Mouse (Mus musculus) stomach, postnatal 0 days (tissue): ENCODE measurements at regions not wholly inside any gene's neighbourhood (a gene's known extent, or its start where the extent isn't known, plus 50 kb on each side); places are given as distances from the start of the nearest gene placed in this dataset.

Source experiments
- ATAC-seq: fragments of 200-750 bp; cut with Nextera tagmentation; 2 replicates; pipeline ENCODE4 v1.8.0; 2017; ENCODE audit not compliant: low FRiP score, low TSS enrichment
- DNase-seq: peaks from one replicate; pipeline ENCODE4 v3.0.0-alpha.2; 2016; ENCODE audit warnings: low spot score
- H3K27ac ChIP-seq: fragments of 300-500 bp; sonication (generic); replicated peaks from 2 replicates; pipeline ENCODE4 v1.5.1; 2014; ENCODE audit warnings: mild to moderate bottlenecking, control low read depth
- H3K27me3 ChIP-seq: fragments of 300-500 bp; sonication (generic); 2 replicates; pipeline ENCODE4 v1.6.1; 2014; ENCODE audit warnings: low read length; ENCODE audit not compliant: control insufficient read depth, insufficient read depth
- H3K36me3 ChIP-seq: fragments of 300-500 bp; sonication (generic); 2 replicates; pipeline ENCODE4 v1.6.1; 2014; ENCODE audit warnings: low read length, mixed read lengths; ENCODE audit not compliant: control insufficient read depth, insufficient read depth
- H3K4me1 ChIP-seq: fragments of 300-500 bp; sonication (generic); replicated peaks from 2 replicates; pipeline ENCODE4 v1.6.1; 2014; ENCODE audit warnings: antibody characterized with exemption; ENCODE audit not compliant: control insufficient read depth, insufficient read depth
- H3K4me2 ChIP-seq: fragments of 300-500 bp; sonication (generic); replicated peaks from 2 replicates; pipeline ENCODE4 v1.6.1; 2014; ENCODE audit warnings: low read depth, mild to moderate bottlenecking, control low read depth, moderate library complexity
- H3K4me3 ChIP-seq: fragments of 300-500 bp; sonication (generic); 2 replicates; pipeline ENCODE4 v1.5.1; 2014; ENCODE audit warnings: low read depth, low read length, control low read depth
- H3K9ac ChIP-seq: fragments of 300-500 bp; sonication (generic); 2 replicates; pipeline ENCODE4 v1.6.1; 2014; ENCODE audit warnings: mild to moderate bottlenecking, low read length, control low read depth, mixed read lengths
- H3K9me3 ChIP-seq: fragments of 300-500 bp; sonication (generic); 2 replicates; pipeline ENCODE4 v1.6.1; 2016; ENCODE audit warnings: low read length; ENCODE audit not compliant: control insufficient read depth
- CTCF ChIP-seq: IDR thresholded peaks from 2 replicates; pipeline ENCODE4 v1.5.1; 2016; ENCODE audit warnings: antibody characterized with exemption, low read depth, mild to moderate bottlenecking, moderate library complexity
- EP300 ChIP-seq: optimal IDR thresholded peaks from 2 replicates; pipeline ENCODE3; 2016; ENCODE audit warnings: antibody characterized with exemption
- WGBS: fragments of 180-500 bp; shearing (Covaris S2); extraction: QIAGEN DNeasy Blood & Tissue Kit; methylation state at CpG from one replicate; pipeline ENCODE4 v1.1.7; 2014; 5-methylcytosine and 5-hydroxymethylcytosine counted together

DNA sequence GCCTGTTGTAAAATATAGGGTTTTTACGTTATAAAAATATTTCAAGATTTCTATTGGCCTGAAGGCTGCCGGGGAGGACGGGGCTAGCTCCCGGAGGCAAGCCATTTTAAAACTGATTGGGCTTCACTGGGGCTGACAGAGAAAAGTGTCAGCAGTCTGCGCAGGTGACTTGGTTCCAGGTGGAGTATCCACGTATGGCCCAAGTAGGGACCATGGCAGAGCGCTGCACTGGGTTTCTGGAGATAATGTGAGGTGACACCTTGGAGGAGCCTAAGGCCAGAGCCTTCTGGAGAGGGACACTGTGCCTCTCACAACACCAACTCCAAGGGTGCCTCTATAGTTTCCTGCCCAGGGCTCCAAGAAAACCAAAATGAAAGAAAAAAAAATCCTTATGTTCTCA lies 95.9 kb downstream of the Trim42 start:
- ATAC-seq (no peak), DNase-seq (no peak)
- Histone ChIP-seq H3K27ac (no peak overlapping the region), H3K4me3 (no peak overlapping the region), H3K36me3 (no peaks in the 10 kb centered on the region), H3K9me3 (no peaks in the 10 kb centered on the region), H3K4me2 (no peak overlapping the region), H3K27me3 (no peaks in the 10 kb centered on the region), H3K4me1 (no peaks in the 10 kb centered on the region), H3K9ac (no peak overlapping the region)
- WGBS = 88% methylated on average over 7 of the region's 7 CpGs
- TF ChIP-seq CTCF = no peak
- TF ChIP-seq EP300 = no peak

DNA sequence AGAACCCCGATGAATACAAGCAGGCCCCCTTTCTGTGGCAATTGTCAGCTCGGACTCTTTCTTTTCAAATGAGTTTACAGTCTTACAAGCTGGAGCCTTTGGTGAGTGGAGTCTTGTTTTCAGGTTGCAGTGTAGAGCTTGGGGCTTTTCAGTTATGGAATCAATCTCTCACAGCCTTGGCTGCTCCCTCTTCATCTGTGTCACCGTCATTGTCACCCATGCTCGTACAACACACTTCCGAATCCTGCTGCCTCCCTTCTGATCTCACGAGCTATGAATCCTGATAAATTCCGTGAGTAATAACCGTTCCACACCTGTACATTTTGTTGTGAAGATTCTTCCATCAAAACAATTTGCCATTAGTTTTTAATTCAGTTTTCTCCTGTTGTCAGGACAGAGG lies 97.7 kb downstream of the Trim42 start:
- TF ChIP-seq CTCF (no peak), EP300 (no peak)
- Histone ChIP-seq H3K4me3 (no peak overlapping the region), H3K4me2 (no peak overlapping the region), H3K27me3 (no peaks in the 10 kb centered on the region), H3K9me3 (no peaks in the 10 kb centered on the region), H3K27ac (no peak overlapping the region), H3K36me3 (no peaks in the 10 kb centered on the region), H3K9ac (no peak overlapping the region), H3K4me1 (no peaks in the 10 kb centered on the region)
- DNase-seq (no peak), ATAC-seq (no peak)
- 92% methylated on average over 8 of the region's 8 CpGs for WGBS

DNA sequence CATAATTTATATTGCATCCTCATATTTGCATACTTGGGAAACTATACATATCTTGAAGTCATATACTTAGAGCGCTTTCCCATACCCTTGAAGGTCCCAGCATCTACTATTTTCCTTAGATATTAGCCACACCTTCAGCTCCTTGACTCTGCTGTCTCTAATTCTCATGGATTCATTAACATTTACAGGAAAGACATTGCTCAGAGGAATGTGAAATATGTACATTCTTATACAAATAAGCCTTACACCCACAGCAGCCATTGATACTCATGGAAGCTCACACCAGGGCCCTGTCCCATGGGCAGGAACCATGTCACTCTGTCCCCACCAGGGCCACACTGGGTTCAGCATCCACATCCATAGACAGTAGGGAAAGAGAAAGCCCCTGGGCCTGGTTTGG lies 122.1 kb downstream of the Trim42 start:
- no peaks in the 10 kb centered on the region for H3K4me1 ChIP-seq
- no peak overlapping the region for H3K4me3 ChIP-seq
- no peak for ATAC-seq
- TF ChIP-seq EP300 = no peak
- no peaks in the 10 kb centered on the region for H3K36me3 ChIP-seq
- no peak overlapping the region for H3K4me2 ChIP-seq
- no peak for DNase-seq
- 94% methylated on average over 1 of the region's 1 CpGs for WGBS
- H3K27ac ChIP-seq = no peak overlapping the region
- no peak overlapping the region for H3K9ac ChIP-seq
- no peaks in the 10 kb centered on the region for H3K27me3 ChIP-seq
- H3K9me3 ChIP-seq = no peaks in the 10 kb centered on the region

DNA sequence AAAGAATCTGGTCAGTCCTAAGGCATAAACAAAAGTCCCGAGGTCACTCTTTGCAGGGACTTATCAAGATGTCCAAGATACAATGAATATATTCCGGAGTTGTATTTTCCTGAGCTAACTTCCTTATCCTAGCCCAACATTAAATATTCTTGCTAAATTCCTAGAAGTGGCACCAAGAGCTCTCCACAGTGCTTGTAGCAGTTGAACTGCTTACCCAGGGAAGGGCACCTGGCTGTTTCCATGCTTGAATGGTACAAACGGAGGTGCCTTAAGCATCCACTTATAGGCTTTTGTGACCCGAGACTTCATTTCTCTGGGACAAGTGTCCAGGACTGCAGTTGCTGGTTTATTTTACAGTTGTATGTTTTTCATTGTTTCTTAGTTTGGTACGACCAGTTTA lies 115.1 kb upstream of the Slc25a36 start:
- H3K27ac ChIP-seq = no peak overlapping the region
- 80% methylated on average over 5 of the region's 5 CpGs for WGBS
- no peak overlapping the region for H3K4me2 ChIP-seq

DNA sequence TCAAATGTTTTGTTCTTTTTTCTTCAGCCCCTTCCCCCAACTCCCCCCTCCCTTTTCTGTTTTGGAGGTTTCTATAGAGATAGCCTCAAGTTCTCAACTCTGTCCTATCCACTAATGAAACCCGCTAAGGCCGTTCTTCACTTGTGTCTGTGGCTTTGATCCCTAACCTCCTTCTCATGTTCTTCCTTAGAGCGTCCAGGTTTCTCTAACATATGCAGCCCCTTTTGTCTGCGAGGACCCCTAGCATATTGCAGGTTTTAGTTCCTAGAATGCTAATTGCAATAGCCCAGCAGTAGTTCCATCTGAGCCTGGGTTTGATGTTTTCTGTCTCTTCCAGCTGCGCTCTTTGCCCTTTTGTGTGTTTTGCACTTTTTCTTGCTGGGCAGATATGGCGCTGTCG lies 113.6 kb upstream of the Slc25a36 start:
- no peak for DNase-seq
- ATAC-seq = no peak
- Histone ChIP-seq H3K36me3 (no peaks in the 10 kb centered on the region), H3K4me3 (no peak overlapping the region), H3K9ac (no peak overlapping the region), H3K27me3 (no peaks in the 10 kb centered on the region), H3K4me2 (no peak overlapping the region), H3K27ac (no peak overlapping the region), H3K4me1 (no peaks in the 10 kb centered on the region), H3K9me3 (no peaks in the 10 kb centered on the region)
- 47% methylated on average over 7 of the region's 7 CpGs for WGBS
- TF ChIP-seq EP300 (no peak), CTCF (no peak)

More for the DNA sequence above, 115.1 kb upstream of the Slc25a36 start:
- Histone ChIP-seq H3K27me3 (no peaks in the 10 kb centered on the region), H3K9ac (no peak overlapping the region), H3K36me3 (no peaks in the 10 kb centered on the region), H3K9me3 (no peaks in the 10 kb centered on the region), H3K4me3 (no peak overlapping the region), H3K4me1 (no peaks in the 10 kb centered on the region)
- DNase-seq = no peak
- no peak for TF ChIP-seq EP300
- TF ChIP-seq CTCF = no peak
- no peak for ATAC-seq

DNA sequence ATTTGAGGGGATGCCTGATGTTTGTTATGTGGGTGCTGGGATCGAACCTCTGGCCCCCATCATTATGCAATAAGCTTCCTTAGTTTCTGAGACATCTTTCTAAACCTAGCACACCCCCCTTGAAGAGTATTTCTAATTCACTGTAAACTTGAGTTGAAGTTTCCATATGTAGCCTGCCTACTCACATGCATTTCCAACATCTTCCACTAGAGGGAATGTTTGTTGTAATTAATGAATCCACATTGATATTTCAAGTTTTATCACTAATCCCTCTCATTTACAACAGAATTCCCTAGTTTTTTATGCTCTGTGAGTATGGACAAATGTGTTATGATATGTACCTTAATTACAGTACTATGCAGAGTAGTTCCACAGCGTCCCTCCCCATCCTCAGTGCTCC lies 103.8 kb upstream of the Slc25a36 start:
- H3K9me3 ChIP-seq = no peaks in the 10 kb centered on the region
- no peak for ATAC-seq
- no peaks in the 10 kb centered on the region for H3K36me3 ChIP-seq
- no peaks in the 10 kb centered on the region for H3K4me1 ChIP-seq
- TF ChIP-seq CTCF (peak; percentile 72), EP300 (no peak)
- H3K27ac ChIP-seq = no peak overlapping the region
- WGBS = 25% methylated on average over 2 of the region's 2 CpGs
- DNase-seq = no peak
- no peak overlapping the region for H3K9ac ChIP-seq
- H3K4me2 ChIP-seq = no peak overlapping the region
- no peaks in the 10 kb centered on the region for H3K27me3 ChIP-seq
- H3K4me3 ChIP-seq = no peak overlapping the region

DNA sequence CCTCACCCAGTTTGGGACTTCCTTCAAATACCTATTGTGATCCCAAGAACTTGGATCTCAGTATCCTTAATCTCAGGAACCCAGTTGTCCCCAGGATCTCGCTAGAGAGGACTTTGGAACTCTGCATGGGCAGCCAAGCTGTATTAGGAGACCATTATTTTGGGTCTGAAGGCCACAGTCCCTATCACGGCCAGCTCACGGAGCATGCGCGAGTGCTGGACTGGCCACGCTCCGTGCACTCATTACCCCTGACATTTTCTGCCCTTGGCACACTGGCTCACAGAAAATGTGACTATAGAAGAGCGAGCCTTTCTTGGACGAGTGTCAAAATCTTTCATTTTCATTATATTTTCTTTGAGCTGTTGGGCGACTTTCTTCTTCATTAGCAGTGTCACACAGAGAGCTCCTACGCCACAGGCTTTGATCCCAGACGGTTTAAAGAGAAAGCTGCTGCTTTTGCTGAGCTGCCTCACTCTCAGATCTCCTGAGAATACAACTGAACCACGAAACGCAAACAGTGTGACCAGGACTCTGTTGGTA lies 79.4 kb upstream of the Slc25a36 start:
- Histone ChIP-seq H3K4me2 (no peak overlapping the region), H3K27ac (no peak overlapping the region), H3K4me3 (no peak overlapping the region), H3K4me1 (no peaks in the 10 kb centered on the region), H3K36me3 (no peaks in the 10 kb centered on the region), H3K9me3 (no peaks in the 10 kb centered on the region), H3K27me3 (no peaks in the 10 kb centered on the region), H3K9ac (no peak overlapping the region)
- ATAC-seq = no peak
- TF ChIP-seq EP300 = no peak
- DNase-seq = no peak
- WGBS = 84% methylated on average over 14 of the region's 14 CpGs
